Mouse (Mus musculus) limb, embryonic 11.5 days (tissue): ENCODE measurements around the gene Agap1. TPM values are rescaled to one million over a fixed set of nuclear protein-coding genes. Genes with fewer than 3 reads are reported as not detected.

Experiments
- ATAC-seq: fragments of 200-750 bp; cut with Nextera tagmentation; 2 replicates; pipeline ENCODE4 v1.8.0; 2017; ENCODE audit warnings: low read depth; ENCODE audit not compliant: insufficient number of reproducible peaks, low FRiP score, low TSS enrichment
- DNase-seq: peaks from one replicate; pipeline ENCODE4 v3.0.0-alpha.2; 2015; ENCODE audit warnings: low spot score
- H3K27ac ChIP-seq: fragments of 300-500 bp; sonication (generic); replicated peaks from 2 replicates; pipeline ENCODE4 v1.5.1; 2014; ENCODE audit warnings: low read depth, mild to moderate bottlenecking, low read length
- H3K27me3 ChIP-seq: fragments of 300-500 bp; sonication (generic); 2 replicates; pipeline ENCODE4 v1.6.1; 2014; ENCODE audit warnings: mild to moderate bottlenecking, low read length, mixed read lengths; ENCODE audit not compliant: control insufficient read depth, insufficient read depth
- H3K36me3 ChIP-seq: fragments of 300-500 bp; sonication (generic); 2 replicates; pipeline ENCODE4 v1.6.1; 2014; ENCODE audit warnings: mild to moderate bottlenecking, low read length, moderate library complexity, mixed read lengths; ENCODE audit not compliant: control insufficient read depth, insufficient read depth
- H3K4me1 ChIP-seq: fragments of 300-500 bp; sonication (generic); 2 replicates; pipeline ENCODE4 v1.6.1; 2014; ENCODE audit warnings: low read length, mixed read lengths; ENCODE audit not compliant: control insufficient read depth, insufficient read depth
- H3K4me2 ChIP-seq: fragments of 300-500 bp; sonication (generic); 2 replicates; pipeline ENCODE4 v1.6.1; 2014; ENCODE audit warnings: low read depth, mild to moderate bottlenecking, moderate library complexity; ENCODE audit not compliant: severe bottlenecking
- H3K4me3 ChIP-seq: fragments of 300-500 bp; sonication (generic); 2 replicates; pipeline ENCODE4 v1.5.1; 2014; ENCODE audit warnings: low read depth, low read length
- H3K9ac ChIP-seq: fragments of 300-500 bp; sonication (generic); 2 replicates; pipeline ENCODE4 v1.6.1; 2014; ENCODE audit warnings: mild to moderate bottlenecking, low read length
- H3K9me3 ChIP-seq: fragments of 300-500 bp; sonication (generic); 2 replicates; pipeline ENCODE4 v1.6.1; 2016; ENCODE audit warnings: low read length; ENCODE audit not compliant: control insufficient read depth
- whole genome bisulfite sequencing: fragments of 180-500 bp; shearing (Covaris S2); extraction: QIAGEN DNeasy Blood & Tissue Kit; methylation state at CpG from one replicate; pipeline ENCODE4 v1.1.7; 2014; 5-methylcytosine and 5-hydroxymethylcytosine counted together
- polyA plus RNA-seq: library from polyadenylated mRNA; unstranded; fragments of >200 nt; fragmentation: Nextera tagmentation; extraction: Ambion mirVana; gene quantifications from 2 replicates; pipeline ENCODE4 v1.2.1, GENCODE M21; 2014

The Agap1 gene
- polyA plus RNA-seq, 1 experiment from 2014 or later = 14.0 TPM

DNA sequence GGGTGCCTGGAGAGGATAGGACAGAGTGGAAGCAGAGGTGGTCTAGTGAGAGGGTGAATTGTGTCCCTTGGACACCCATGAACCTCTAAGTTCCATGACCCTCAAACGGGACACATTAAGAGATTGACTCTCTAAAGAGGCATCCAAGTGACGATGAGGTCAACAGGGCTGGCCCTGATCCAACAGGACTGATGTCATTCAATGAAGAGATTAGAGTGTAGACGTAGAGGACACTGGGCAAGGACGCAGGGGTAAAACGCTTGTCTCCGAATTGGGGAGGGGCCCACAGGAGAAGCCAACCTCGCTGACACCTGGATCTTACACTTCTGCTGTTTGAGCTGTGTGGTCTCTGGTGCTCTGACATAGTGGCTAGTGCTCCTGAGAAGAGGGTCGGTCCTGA lies 2.5 kb upstream of the Agap1 start:
- H3K4me1 ChIP-seq = peaks cover 18% of the 10 kb centered on the region
- no peaks in the 10 kb centered on the region for H3K36me3 ChIP-seq
- no peak overlapping the region for H3K4me3 ChIP-seq
- H3K4me2 ChIP-seq = no peak overlapping the region
- DNase-seq (no peak), ATAC-seq (no peak)
- H3K27me3 ChIP-seq = no peaks in the 10 kb centered on the region
- H3K9me3 ChIP-seq = no peaks in the 10 kb centered on the region
- WGBS = 91% methylated on average over 8 of the region's 8 CpGs
- no peak overlapping the region for H3K27ac ChIP-seq
- no peak overlapping the region for H3K9ac ChIP-seq

DNA sequence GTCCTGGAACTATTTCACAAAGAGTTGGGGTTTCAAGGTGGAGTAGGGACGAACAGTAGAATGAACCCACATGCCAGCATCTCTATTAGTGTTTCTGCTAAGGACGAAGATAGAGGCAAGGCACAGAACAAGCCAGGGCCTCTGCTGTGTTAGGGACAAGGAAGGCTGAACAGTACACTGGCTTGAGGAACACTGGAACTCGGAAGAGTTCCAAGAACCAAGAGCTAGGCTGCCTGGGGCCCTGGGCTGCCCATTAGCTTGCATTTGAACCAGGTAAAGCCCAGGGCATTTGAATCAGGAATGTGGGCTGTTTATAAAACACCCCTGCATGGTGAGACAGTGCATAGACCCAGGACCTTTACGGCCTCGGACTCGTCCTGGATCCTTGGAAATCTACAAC lies 940 bp upstream of the Agap1 start:
- Histone ChIP-seq H3K4me1 (peaks cover 19% of the 10 kb centered on the region), H3K27ac (no peak overlapping the region), H3K4me3 (peak overlapping the region; percentile 79), H3K36me3 (peaks cover 3% of the 10 kb centered on the region; the same call in 1 of the 2 replicates), H3K27me3 (no peaks in the 10 kb centered on the region), H3K9me3 (0 out of 2 replicates have a peak, but pooled peaks cover 2% of the 10 kb centered on the region), H3K9ac (peak overlapping the region; percentile 73), H3K4me2 (peak overlapping the region; percentile 96)
- no peak for ATAC-seq
- no peak for DNase-seq
- 35% methylated on average over 6 of the region's 6 CpGs for WGBS

DNA sequence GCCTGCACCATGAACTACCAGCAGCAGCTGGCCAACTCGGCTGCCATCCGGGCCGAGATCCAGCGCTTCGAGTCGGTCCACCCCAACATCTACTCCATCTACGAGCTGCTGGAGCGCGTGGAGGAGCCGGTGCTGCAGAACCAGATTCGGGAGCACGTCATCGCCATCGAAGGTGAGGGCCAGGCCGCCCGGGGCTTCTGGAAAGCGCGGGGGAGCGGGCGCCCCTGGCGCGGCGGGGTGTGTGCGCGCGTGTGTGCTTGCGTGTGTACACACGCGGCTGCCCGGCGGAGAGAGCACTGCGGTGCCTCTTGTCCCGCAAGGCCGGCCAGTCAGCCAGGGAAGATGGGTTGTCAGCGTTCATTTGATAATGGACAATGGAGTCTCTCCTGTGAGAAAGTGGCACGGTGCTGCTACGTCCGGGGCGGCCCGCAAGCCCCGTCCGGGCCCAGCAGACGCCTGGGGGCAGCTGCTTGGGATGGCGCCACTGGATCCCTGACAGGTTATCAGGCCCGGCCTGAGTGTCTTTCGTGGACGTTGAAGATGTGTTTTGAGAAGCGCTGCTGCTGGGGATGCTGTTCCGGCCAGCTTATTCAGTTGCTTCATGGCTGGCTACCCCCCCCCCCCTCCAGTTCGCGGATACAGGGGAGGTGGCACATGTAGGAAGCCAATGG lies 950 bp downstream of the Agap1 start:
- peak overlapping the region; percentile 79 for H3K4me3 ChIP-seq
- DNase-seq (peak; percentile 64), ATAC-seq (no peak)
- peaks cover 21% of the 10 kb centered on the region for H3K4me1 ChIP-seq
- H3K9ac ChIP-seq = peak overlapping the region; percentile 73
- peak overlapping the region; percentile 96 for H3K4me2 ChIP-seq
- no peaks in the 10 kb centered on the region for H3K27me3 ChIP-seq
- H3K36me3 ChIP-seq = peaks cover 3% of the 10 kb centered on the region; the same call in 1 of the 2 replicates
- no peak overlapping the region; the same call in 1 of the 2 replicates for H3K27ac ChIP-seq
- under 1% methylated on average over 51 of the region's 51 CpGs for WGBS
- 0 out of 2 replicates have a peak, but pooled peaks cover 2% of the 10 kb centered on the region for H3K9me3 ChIP-seq

DNA sequence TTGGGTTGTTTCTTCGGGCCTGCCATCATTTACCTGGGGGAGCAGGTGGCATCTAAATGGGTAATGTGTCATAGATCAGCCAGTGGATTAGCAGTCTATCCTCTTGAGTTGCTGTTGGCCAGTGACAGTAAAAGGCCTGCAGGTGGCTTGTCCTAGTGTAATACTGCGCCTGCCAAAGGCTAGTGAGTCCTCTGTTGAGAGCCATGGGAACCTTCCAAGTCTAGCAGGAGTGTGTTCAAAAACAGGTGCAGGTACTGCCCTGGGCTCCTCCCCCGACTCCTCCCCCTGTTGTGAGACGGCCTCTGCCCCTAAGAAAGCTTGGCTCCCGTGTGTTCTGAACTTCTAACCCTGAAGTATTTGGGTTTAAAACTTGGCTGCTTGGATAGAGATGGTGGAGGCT lies 1.9 kb downstream of the Agap1 start:
- no peaks in the 10 kb centered on the region for H3K27me3 ChIP-seq
- H3K36me3 ChIP-seq = peaks cover 3% of the 10 kb centered on the region; the same call in 1 of the 2 replicates
- H3K4me1 ChIP-seq = peaks cover 30% of the 10 kb centered on the region
- peak overlapping the region; percentile 79 for H3K4me3 ChIP-seq
- H3K9ac ChIP-seq = peak overlapping the region; percentile 73; the same call in 1 of the 2 replicates
- 0 out of 2 replicates have a peak, but pooled peaks cover 2% of the 10 kb centered on the region for H3K9me3 ChIP-seq
- peak overlapping the region; percentile 96 for H3K4me2 ChIP-seq
- DNase-seq (no peak), ATAC-seq (no peak)
- H3K27ac ChIP-seq = no peak overlapping the region
- 20% methylated on average over 5 of the region's 5 CpGs for WGBS

DNA sequence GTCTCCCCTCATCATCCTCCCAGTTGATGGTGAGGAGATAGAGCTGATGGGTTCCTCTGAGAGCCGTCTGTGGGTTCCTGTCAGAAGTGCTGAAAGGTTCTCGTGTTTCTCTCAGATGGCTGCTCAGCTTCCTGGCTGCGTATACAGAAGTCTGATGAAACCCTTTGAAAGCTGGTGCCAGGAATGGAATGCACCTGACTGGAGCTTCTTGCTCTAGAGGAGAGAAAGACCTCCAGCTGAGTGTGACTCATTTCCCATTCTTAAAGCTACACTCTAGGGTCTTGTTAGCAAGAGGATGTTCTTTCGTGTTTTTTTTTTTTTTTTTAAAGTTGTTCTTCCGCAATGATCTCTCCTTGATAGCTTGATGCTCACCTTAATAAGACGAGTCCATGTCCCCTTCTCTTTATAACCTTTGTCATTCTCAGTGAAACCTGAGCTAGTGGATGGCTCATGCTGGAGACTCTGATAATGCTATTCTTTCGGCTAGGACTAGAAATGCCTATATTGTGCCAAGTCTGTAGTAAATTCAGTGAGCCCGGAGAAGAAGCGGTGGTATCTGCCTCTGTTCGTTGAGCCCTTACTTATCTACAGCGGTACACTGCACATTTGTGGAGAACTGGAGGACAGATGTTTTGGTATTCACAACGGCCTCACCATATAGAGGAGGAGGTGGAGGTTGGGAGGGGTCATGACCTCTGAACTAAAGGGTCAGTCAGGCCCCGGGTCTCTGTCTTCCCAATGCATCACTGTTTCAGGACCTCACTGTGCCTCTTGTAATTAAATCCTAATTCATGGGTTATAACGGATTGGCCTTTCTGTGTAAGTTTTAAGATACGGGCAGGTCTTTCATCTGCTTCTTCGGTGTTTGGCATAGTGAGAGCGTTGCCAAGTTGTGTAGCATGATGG lies 2.8 kb downstream of the Agap1 start:
- Histone ChIP-seq H3K4me1 (peaks cover 30% of the 10 kb centered on the region), H3K4me3 (peak overlapping the region; percentile 79; the same call in 1 of the 2 replicates), H3K36me3 (peaks cover 3% of the 10 kb centered on the region; the same call in 1 of the 2 replicates), H3K27ac (no peak overlapping the region), H3K27me3 (no peaks in the 10 kb centered on the region), H3K4me2 (no peak overlapping the region), H3K9ac (no peak overlapping the region), H3K9me3 (0 out of 2 replicates have a peak, but pooled peaks cover 2% of the 10 kb centered on the region)
- ATAC-seq (no peak), DNase-seq (no peak)
- 72% methylated on average over 17 of the region's 17 CpGs for WGBS

DNA sequence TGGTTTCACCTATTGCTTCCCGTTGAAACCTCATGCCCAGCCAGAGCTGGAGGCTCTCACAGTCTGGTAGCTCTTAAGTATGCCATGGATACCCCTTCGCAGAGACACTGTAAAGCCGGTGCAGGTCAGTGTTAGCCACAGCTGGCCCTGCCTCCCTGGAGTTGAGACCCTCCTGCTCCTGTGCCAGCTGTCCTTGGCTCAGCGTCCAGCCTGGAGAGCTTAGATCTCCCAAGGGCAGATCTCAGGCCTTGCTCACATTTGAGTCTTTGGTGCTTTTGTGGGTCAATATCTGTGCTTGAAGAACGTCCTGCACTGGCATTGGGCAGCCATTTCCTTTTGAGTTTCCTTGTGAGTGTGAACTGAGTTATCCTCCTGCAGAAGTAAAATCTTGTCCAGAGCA lies 7.3 kb downstream of the Agap1 start:
- Histone ChIP-seq H3K9me3 (peaks cover 2% of the 10 kb centered on the region; the same call in 1 of the 2 replicates), H3K4me2 (no peak overlapping the region), H3K9ac (no peak overlapping the region), H3K36me3 (peaks cover 3% of the 10 kb centered on the region; the same call in 1 of the 2 replicates), H3K27ac (no peak overlapping the region), H3K4me1 (peaks cover 30% of the 10 kb centered on the region), H3K4me3 (no peak overlapping the region), H3K27me3 (no peaks in the 10 kb centered on the region)
- DNase-seq (no peak), ATAC-seq (no peak)
- WGBS = 85% methylated on average over 5 of the region's 5 CpGs

DNA sequence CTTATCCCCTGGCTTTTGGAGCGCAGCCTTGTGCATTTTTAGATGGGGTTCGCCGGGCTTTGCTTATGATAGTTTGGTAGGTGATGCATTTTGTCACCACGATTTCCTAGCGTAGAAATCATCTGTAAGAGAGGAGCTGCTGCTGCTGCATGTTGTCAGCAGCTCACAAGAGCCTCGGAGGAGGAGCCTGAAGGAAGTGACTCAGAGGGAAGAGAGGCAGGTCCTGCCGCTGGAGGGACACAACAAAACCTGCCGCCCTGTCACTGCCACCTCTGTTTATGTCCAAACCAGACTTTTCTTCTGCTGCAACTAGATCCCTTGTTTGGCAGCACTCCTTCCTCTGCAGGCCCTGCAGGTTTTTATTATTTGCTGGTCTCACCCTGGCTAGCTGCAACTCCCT lies 8.5 kb downstream of the Agap1 start:
- Histone ChIP-seq H3K4me2 (no peak overlapping the region), H3K9me3 (peaks cover 1% of the 10 kb centered on the region; the same call in 1 of the 2 replicates), H3K4me1 (peaks cover 39% of the 10 kb centered on the region), H3K4me3 (no peak overlapping the region), H3K27me3 (no peaks in the 10 kb centered on the region), H3K9ac (no peak overlapping the region), H3K36me3 (peaks cover under 1% of the 10 kb centered on the region; the same call in 1 of the 2 replicates), H3K27ac (no peak overlapping the region)
- ATAC-seq = no peak
- WGBS = 44% methylated on average over 8 of the region's 8 CpGs
- no peak for DNase-seq

DNA sequence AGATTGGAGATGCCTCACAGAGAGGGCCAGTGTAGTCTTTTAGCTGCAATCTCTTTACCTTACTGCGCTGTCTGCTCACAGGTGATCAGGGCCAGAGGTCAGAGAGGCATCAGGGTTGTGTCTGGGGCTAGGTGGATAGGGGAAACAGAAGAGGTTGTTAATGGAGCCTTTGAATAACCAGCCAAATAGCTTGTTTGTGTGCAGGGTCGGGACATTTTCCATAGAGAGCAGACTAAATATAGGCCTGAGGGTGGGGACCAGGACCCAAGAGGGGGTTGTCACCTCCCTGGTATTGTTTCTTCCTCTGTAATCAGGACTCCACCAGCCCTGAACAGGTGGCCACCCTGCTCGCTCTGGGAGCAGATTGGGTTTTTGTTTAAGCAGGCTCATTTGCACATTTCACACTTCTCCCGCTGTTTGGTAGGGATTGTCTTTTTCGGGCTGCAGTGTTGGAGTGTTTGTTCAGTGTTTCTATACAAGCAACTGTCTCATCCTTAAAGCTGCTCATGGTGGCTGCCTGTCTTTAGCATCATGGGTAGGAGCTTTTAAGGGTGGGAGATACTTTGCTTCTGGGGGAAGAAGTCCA lies 10.9 kb downstream of the Agap1 start:
- WGBS = 32% methylated on average over 5 of the region's 5 CpGs
- no peaks in the 10 kb centered on the region; the same call in 1 of the 2 replicates for H3K9me3 ChIP-seq
- no peak overlapping the region for H3K4me3 ChIP-seq
- no peaks in the 10 kb centered on the region for H3K36me3 ChIP-seq
- H3K27ac ChIP-seq = no peak overlapping the region
- H3K4me2 ChIP-seq = no peak overlapping the region
- ATAC-seq (no peak), DNase-seq (no peak)
- H3K9ac ChIP-seq = no peak overlapping the region
- peaks cover 40% of the 10 kb centered on the region for H3K4me1 ChIP-seq
- no peaks in the 10 kb centered on the region for H3K27me3 ChIP-seq
